Mouse (Mus musculus): ENCODE results near the gene Rsph3a. TPM values are rescaled to one million over a fixed set of nuclear protein-coding genes. Genes with fewer than 3 reads are reported as not detected.
"Not testable (repeated sequence)": the region's sequence is repeated elsewhere in the genome, so short reads cannot be mapped to it uniquely, and the experiment has no call there.

Rsph3a gene
- polyA plus RNA-seq, 1 experiment from 2014 or later = 54.1 TPM

DNA sequence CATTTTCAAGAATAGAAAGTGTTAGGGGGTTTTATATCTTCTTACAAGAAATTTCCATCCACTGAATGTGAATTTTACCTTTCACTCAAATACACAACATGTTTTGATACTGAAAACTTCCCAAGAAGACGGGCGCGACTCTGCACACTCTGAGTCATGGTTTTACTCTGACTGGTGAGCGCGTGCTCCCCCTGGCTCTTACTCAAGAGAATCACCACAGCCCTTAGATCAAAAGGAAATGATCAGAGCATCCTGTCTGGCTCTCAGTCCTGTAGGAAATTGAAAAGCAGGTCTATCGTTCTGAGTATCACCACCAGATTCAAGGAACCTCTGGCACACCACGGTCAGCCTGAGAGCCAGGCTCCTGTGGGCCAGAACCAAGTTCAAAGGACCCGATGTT is 5.8 kb upstream of the Rsph3a start:
- DNase-seq (ENCODE audit: low spot score) = peak; percentile 14
- H3K4me3 ChIP-seq = no peak overlapping the region
- H3K9me3 ChIP-seq = no peaks in the 10 kb centered on the region
- no peaks in the 10 kb centered on the region; the same call in 1 of the 2 replicates for H3K4me1 ChIP-seq
- no peak overlapping the region for H3K27ac ChIP-seq (replicated peaks)
- no peaks in the 10 kb centered on the region for H3K36me3 ChIP-seq (replicated peaks)
- 65% methylated on average over 8 of the region's 8 CpGs for WGBS
- H3K27me3 ChIP-seq (replicated peaks; ENCODE audit: low read depth, poor library complexity, severe bottlenecking) = no peaks in the 10 kb centered on the region

DNA sequence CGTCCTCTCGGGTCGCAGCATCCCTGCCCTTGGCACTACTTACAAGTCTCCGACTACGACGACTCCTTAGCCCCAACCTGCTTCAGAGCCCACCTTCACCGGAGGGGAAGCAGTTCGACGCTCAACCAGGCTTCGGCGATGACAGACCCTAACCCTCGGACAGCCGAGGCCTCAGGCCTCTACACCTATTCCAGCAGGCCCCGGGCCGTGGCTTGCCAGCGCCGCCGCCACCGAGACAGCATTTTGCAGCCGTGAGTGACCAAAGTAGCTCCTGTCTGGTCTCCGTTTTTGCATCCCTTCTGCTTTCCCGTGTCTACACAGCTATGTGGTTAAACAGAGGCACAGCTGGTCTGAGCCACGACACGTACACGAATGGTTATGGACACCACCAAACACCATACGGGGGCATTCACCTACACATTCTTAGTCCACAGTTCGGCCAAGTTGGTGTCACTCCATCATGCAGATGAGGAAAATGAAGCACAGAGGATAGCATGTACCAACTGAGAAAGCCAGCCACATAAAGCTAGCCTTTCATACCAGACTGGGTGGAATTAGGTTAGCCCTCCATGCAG is 726 bp downstream of the Rsph3a start:
- not testable (repeated sequence) for H3K36me3 ChIP-seq (replicated peaks); H3K9me3 ChIP-seq; H3K4me1 ChIP-seq; H3K27me3 ChIP-seq (replicated peaks; ENCODE audit: low read depth, poor library complexity, severe bottlenecking); DNase-seq (ENCODE audit: low spot score)
- Histone ChIP-seq H3K4me3 (peak overlapping the region; percentile 66), H3K27ac (replicated peaks) (peak overlapping the region; percentile 85; the same call in 1 of the 2 replicates)
- under 1% methylated on average over 20 of the region's 27 CpGs for WGBS

DNA sequence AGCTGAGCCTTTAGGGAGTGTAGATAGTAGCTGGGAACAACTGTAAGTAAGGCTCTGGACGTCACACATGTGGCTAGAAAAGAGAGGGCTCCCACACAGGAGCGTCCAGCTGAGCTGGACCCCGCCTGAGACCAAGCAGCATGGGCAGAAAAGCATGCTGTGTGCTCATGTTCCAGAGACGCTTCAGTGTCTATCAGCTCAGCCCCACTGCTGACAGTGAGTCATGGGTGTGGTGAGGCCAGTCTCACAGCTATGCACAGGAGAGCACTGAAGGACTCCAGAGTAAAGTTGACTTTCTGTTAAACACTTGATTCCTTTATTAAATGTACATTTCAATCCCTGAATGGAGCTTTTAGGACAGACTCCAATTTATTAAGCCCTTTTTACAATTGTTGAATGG is 5.9 kb downstream of the Rsph3a start:
- H3K27me3 ChIP-seq (replicated peaks; ENCODE audit: low read depth, poor library complexity, severe bottlenecking); H3K9me3 ChIP-seq; H3K4me3 ChIP-seq; DNase-seq (ENCODE audit: low spot score); H3K27ac ChIP-seq (replicated peaks); H3K4me1 ChIP-seq: not testable (repeated sequence)
- no CpG with 5 or more reads among the region's 4 CpGs for WGBS
- peaks cover 11% of the 10 kb centered on the region for H3K36me3 ChIP-seq (replicated peaks)

DNA sequence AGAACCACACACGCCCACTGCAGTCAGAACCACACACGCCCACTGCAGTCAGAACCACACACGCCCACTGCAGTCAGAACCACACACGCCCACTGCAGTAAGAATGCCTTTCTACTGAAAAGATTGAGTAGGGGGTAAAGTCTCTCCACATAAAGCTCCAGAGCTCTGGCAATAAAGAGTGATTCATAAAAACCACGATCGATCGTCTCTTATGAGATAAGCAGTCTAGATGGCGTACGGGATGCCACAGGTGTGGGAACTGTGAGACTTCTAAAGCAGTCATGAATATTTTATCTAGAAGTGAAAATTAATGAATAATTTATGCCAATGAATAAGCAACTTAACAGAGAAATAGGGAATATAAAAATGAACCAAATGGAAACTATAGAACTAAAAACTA is 11.8 kb downstream of the Rsph3a start:
- not testable (repeated sequence) for H3K27ac ChIP-seq (replicated peaks); H3K27me3 ChIP-seq (replicated peaks; ENCODE audit: low read depth, poor library complexity, severe bottlenecking); DNase-seq (ENCODE audit: low spot score); H3K4me1 ChIP-seq; H3K4me3 ChIP-seq; H3K9me3 ChIP-seq
- peaks cover 11% of the 10 kb centered on the region for H3K36me3 ChIP-seq (replicated peaks)
- 96% methylated on average over 9 of the region's 9 CpGs for WGBS

DNA sequence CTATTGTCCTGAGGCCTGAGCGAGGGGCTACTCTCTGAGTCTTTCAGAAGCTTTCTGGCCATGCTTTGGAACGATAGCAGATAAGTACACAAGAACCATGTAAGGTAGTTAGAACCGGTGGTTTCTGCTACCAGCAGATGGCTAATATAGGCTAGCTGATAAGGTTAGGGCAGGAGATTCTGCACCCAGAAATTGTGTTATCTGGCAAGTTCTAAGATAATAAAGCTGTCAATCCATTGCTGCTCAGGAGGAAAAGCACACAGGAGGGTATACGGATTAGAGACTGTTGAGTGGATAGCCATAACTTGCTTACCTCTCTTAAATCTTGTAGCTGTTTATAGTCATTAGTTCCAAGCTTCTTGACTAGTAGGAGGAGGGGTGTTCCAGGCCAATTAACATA is 17.9 kb downstream of the Rsph3a start:
- not testable (repeated sequence) for DNase-seq (ENCODE audit: low spot score); H3K9me3 ChIP-seq; H3K36me3 ChIP-seq (replicated peaks); H3K27ac ChIP-seq (replicated peaks); H3K4me3 ChIP-seq; H3K4me1 ChIP-seq; H3K27me3 ChIP-seq (replicated peaks; ENCODE audit: low read depth, poor library complexity, severe bottlenecking)
- 89% methylated on average over 4 of the region's 4 CpGs for WGBS

DNA sequence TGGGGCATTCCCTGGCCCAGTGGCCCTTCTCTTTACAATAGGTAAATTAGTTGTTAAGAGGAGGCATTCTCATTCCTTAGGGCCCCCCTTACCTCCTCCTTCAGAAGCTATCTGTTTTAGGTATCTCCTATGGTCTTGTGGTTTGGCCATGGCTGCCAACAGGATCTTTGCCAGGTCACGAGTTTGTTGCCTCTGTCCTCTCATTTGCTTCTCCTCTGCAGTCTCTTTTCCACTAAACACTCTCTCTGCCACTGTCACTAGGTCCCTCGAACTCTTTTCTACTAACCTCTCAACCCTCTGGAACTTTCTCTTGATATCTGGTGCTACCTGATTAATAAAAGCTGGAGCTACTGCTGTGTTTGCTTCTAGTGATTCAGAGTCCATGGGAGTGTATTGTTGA is 19.0 kb downstream of the Rsph3a start:
- not testable (repeated sequence) for H3K4me3 ChIP-seq; H3K27ac ChIP-seq (replicated peaks); H3K9me3 ChIP-seq; H3K36me3 ChIP-seq (replicated peaks); H3K27me3 ChIP-seq (replicated peaks; ENCODE audit: low read depth, poor library complexity, severe bottlenecking); DNase-seq (ENCODE audit: low spot score); H3K4me1 ChIP-seq
- 86% methylated on average over 2 of the region's 2 CpGs for whole genome bisulfite sequencing

DNA sequence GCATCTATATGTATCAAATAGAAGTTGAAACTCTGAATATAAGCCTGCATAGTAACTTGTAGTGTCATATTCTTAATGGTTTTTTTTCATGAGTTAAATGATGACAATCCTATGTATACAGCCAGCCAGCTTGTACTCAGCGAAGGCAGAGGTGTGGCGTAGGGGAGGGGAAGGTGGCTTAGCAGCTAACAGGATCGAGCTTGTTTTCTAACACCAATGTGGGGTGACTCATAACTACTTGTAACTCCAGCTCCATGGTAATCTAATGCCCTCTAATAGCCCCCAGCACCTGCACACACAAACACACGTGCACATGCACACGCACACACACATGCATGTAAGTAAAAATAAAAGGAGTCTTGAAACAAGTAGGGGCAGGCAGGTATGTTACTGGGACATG is 23.1 kb downstream of the Rsph3a start:
- 90% methylated on average over 5 of the region's 5 CpGs for WGBS
- not testable (repeated sequence) for H3K9me3 ChIP-seq; H3K27ac ChIP-seq (replicated peaks); H3K36me3 ChIP-seq (replicated peaks); H3K4me1 ChIP-seq; H3K4me3 ChIP-seq; H3K27me3 ChIP-seq (replicated peaks; ENCODE audit: low read depth, poor library complexity, severe bottlenecking); DNase-seq (ENCODE audit: low spot score)

DNA sequence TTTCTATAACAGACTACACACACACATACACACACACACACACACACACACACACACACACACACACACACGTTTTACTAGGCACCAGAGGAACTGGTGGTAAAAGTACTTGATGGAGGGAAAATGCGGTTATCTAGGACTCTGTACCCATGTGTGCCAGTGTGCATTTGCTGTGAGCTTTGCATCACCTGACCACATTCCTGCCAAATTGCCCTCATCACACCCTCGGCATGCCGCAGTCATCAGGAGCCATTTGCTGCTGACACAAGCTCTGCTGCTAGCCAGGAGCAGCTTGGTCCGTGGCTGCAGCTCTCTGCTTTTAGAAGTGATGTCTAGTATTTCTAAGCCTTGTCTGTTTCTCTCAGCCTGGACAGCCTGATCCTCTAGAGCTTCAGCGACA is 24.4 kb downstream of the Rsph3a start:
- not testable (repeated sequence) for H3K4me1 ChIP-seq; H3K9me3 ChIP-seq; H3K4me3 ChIP-seq; H3K27ac ChIP-seq (replicated peaks); DNase-seq (ENCODE audit: low spot score); H3K27me3 ChIP-seq (replicated peaks; ENCODE audit: low read depth, poor library complexity, severe bottlenecking); H3K36me3 ChIP-seq (replicated peaks)
- WGBS = 60% methylated on average over 2 of the region's 6 CpGs

DNA sequence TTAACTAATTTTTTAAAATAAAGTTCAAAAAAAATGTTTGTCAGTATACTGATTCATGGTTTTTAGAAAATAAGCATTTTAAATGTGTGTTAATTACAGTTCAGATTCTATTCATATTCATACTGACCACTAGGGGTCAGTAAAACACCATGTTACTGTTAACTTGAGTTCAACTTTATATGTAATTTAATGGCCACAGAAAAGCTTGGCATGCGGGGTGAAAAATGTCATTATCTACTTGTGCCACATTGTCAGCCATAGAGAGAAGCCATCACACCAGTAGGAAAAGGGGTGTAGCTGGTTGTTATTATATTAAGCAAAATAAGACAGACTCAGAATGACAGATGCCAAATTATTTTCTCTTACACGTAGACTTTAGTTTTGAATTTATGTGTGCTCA is 38.1 kb downstream of the Rsph3a start:
- H3K9me3 ChIP-seq; H3K4me1 ChIP-seq; H3K27me3 ChIP-seq (replicated peaks; ENCODE audit: low read depth, poor library complexity, severe bottlenecking); H3K4me3 ChIP-seq; H3K27ac ChIP-seq (replicated peaks); H3K36me3 ChIP-seq (replicated peaks); DNase-seq (ENCODE audit: low spot score): not testable (repeated sequence)
- WGBS = 98% methylated on average over 1 of the region's 2 CpGs

DNA sequence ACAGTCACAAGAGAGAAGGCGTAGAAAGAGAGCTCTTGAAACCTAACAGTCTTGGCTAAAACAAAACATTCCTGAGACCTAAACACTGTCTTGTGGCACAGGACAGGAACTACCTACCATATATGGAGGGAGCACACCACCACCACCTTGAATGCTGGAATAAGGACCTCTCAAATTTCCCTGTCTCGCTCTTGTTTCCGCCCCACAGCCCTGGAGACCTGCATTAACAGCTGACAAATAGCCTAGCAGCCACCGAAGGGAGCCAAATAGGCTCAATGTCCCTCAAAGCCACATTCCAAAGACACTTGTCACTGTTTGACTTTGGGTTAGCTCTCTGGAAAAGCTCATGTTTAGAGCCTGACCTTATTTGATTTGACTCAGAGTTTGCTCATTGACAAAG is 40.2 kb downstream of the Rsph3a start:
- 37% methylated on average over 4 of the region's 4 CpGs for WGBS
- H3K27ac ChIP-seq (replicated peaks) = not testable (repeated sequence)

DNA sequence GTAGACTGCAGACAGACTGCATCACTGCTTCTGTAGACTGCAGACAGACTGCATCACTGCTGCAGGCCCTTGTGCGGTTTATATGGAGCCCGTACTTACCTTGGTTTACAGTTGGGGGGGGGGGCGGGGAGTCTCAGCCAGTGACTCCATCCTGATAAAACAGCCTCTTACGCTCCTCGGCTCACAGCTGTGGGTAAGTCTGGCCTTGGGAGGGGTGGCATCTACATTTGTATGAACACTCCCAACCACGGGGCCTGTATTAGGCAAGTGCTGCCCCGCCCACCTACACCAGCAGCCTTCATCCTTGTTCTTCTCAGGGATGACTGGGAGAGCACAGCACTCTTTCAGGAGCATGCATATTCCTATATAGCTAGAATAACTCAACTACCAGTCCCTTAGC is 41.6 kb downstream of the Rsph3a start:
- WGBS = 82% methylated on average over 7 of the region's 7 CpGs
- H3K36me3 ChIP-seq (replicated peaks); DNase-seq (ENCODE audit: low spot score); H3K27me3 ChIP-seq (replicated peaks; ENCODE audit: low read depth, poor library complexity, severe bottlenecking); H3K4me3 ChIP-seq; H3K9me3 ChIP-seq; H3K27ac ChIP-seq (replicated peaks); H3K4me1 ChIP-seq: not testable (repeated sequence)

More for the DNA sequence above, 40.2 kb downstream of the Rsph3a start:
- not testable (repeated sequence) for H3K27me3 ChIP-seq (replicated peaks; ENCODE audit: low read depth, poor library complexity, severe bottlenecking); H3K4me1 ChIP-seq; H3K36me3 ChIP-seq (replicated peaks); H3K9me3 ChIP-seq; H3K4me3 ChIP-seq; DNase-seq (ENCODE audit: low spot score)

DNA sequence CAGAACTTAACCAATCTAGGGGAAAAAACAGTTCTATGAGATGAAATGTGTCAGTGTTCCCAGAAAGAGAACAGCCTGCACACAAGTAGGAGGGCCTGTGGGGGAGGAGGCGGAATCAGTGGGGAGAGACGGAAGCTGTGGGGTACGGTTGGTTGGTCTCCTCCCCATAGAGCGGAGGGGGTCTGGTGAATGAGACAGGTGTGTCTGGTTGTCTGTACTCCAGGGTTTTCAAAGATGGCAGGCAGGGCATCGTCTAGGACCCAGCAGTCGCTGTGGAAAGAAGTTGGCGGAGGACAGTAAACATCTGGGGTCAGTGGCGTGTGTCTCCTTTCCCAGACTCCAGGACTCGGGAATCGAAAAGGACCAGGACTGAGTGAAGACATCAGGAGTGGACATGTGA is 57.8 kb downstream of the Rsph3a start:
- DNase-seq (ENCODE audit: low spot score) = peak; percentile 3
- H3K9me3 ChIP-seq; H3K4me3 ChIP-seq; H3K27ac ChIP-seq (replicated peaks); H3K4me1 ChIP-seq; H3K36me3 ChIP-seq (replicated peaks); H3K27me3 ChIP-seq (replicated peaks; ENCODE audit: low read depth, poor library complexity, severe bottlenecking): not testable (repeated sequence)
- WGBS = 90% methylated on average over 10 of the region's 10 CpGs

DNA sequence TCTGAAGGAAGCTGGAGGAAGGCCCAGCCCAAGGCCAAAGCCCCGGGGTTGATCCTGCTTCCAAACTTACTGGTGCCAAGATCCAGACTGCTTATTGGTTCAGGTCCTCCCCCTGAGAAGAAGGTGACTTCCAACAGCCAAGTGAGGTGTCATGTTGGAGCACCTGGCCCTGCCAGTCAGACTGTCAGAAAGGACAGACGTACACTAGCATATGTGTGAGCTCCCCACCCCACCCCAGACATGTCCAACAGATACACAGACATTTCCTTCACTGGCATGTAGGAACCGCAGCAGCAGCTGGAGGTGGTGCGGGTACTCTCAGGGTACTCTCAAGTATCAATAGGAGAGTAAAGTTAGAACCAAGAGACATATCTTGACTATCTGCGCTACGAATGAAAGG is 61.4 kb downstream of the Rsph3a start:
- not testable (repeated sequence) for H3K27me3 ChIP-seq (replicated peaks; ENCODE audit: low read depth, poor library complexity, severe bottlenecking); H3K27ac ChIP-seq (replicated peaks); H3K9me3 ChIP-seq; DNase-seq (ENCODE audit: low spot score); H3K36me3 ChIP-seq (replicated peaks); H3K4me3 ChIP-seq; H3K4me1 ChIP-seq
- WGBS = 84% methylated on average over 3 of the region's 6 CpGs

DNA sequence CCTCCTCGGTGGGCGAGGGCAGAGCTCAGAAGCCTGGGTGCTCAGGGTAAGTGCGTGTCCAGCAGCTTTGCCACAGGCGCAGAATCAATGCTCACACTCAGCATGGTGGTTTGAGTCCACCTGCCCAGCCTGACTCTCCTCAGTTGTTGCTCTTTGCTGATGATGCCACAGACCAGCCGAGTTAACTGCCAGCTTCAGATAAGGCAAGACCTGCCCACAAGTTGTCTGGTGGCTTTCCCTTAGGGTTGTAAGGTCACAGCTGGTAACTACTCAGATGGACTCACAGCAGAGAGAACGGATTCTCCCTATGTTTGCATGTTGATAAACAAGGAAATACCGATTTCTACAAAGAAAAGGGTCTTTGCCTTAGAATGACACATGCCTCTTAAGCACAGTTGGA is 64.2 kb downstream of the Rsph3a start:
- not testable (repeated sequence) for H3K9me3 ChIP-seq; H3K4me1 ChIP-seq; H3K4me3 ChIP-seq; H3K36me3 ChIP-seq (replicated peaks); H3K27me3 ChIP-seq (replicated peaks; ENCODE audit: low read depth, poor library complexity, severe bottlenecking); DNase-seq (ENCODE audit: low spot score); H3K27ac ChIP-seq (replicated peaks)
- WGBS = 88% methylated on average over 6 of the region's 7 CpGs
